24 mouse cellular contexts compared by ENCODE assay signal in the genomic region with DNA sequence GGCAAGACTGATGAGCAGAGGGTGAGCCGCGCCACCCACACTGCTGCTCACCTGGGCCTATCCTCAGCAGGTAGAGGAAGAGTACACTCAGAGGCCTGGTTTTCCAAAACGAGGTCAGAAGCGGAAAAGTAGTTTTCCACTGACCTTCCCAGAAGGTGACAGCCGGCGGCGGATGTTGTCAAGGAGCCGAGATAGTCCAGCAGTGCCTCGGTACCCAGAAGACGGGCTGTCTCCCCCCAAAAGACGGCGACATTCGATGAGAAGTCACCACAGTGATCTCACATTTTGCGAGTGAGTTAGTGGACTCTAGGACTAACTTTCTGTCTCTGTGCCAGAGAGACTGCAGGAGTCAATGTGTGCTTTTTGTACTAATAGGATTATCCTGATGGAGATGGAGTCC.
"Had no signal": no experiment of that assay in that cellular context is flagged by ENCODE, and none has a peak within 500 bp of the region (broad histone marks: within the 10 kb centered on the region; RNA-seq: fewer than 3 reads in every experiment).

No protein-coding gene starts in this region.

- H3K27me3 ChIP-seq: heart, embryonic 13.5 days; heart, embryonic 15.5 days; hindbrain, embryonic 12.5 days; intestine, embryonic 15.5 days; limb, embryonic 12.5 days; liver, embryonic 13.5 days had no signal

- H3K9ac ChIP-seq: heart, embryonic 13.5 days; heart, embryonic 15.5 days; hindbrain, embryonic 12.5 days; hindbrain, embryonic 14.5 days; intestine, embryonic 15.5 days; limb, embryonic 12.5 days; liver, embryonic 13.5 days had no signal

- H3K4me1 ChIP-seq: heart, embryonic 13.5 days; hindbrain, embryonic 10.5 days; hindbrain, embryonic 12.5 days; intestine, embryonic 15.5 days; limb, embryonic 10.5 days; limb, embryonic 12.5 days; liver, embryonic 13.5 days had no signal

- H3K27ac ChIP-seq: gastrocnemius, adult 2 months; heart, adult 2 months; heart, embryonic 13.5 days; heart, embryonic 15.5 days; hindbrain, embryonic 10.5 days; hindbrain, embryonic 12.5 days; hindbrain, embryonic 14.5 days; intestine, embryonic 15.5 days; layer of hippocampus, adult 2 months; left cerebral cortex, adult 2 months; limb, embryonic 10.5 days; limb, embryonic 12.5 days; liver, embryonic 13.5 days had no signal

- H3K4me3 ChIP-seq: gastrocnemius, adult 2 months; heart, adult 2 months; heart, embryonic 13.5 days; heart, embryonic 15.5 days; hindbrain, embryonic 10.5 days; hindbrain, embryonic 12.5 days; intestine, embryonic 15.5 days; layer of hippocampus, adult 2 months; left cerebral cortex, adult 2 months; limb, embryonic 10.5 days; limb, embryonic 12.5 days; liver, embryonic 13.5 days had no signal

- DNase-seq: gastrocnemius, adult 2 months; gastrocnemius, postnatal 10 days; gastrocnemius, postnatal 25 days; heart, adult 2 months; heart, postnatal 4 days; kidney, adult 18-20 months; kidney, adult 8-10 months; kidney, postnatal 10 days; kidney, postnatal 25 days; kidney, postnatal 4 days; liver; liver, embryonic 13.5 days had no signal

- H3K4me2 ChIP-seq: heart, embryonic 11.5 days; heart, embryonic 13.5 days; heart, embryonic 15.5 days; hindbrain, embryonic 12.5 days; hindbrain, embryonic 14.5 days; intestine, embryonic 15.5 days; limb, embryonic 12.5 days; liver, embryonic 11.5 days; liver, embryonic 13.5 days had no signal

- H3K9me3 ChIP-seq: heart, embryonic 13.5 days; heart, embryonic 15.5 days; hindbrain, embryonic 10.5 days; hindbrain, embryonic 12.5 days; intestine, embryonic 15.5 days; limb, embryonic 10.5 days; limb, embryonic 12.5 days; liver, embryonic 13.5 days had no signal
